Mouse (Mus musculus) MEL (cell line): Measurements from ENCODE around the gene Tent2. TPM values are rescaled to one million over a fixed set of nuclear protein-coding genes. Genes with fewer than 3 reads are reported as not detected.

Experiments
- DNase-seq: peaks from one replicate; pipeline ENCODE4 v3.0.0; 2011; ENCODE audit warnings: low read depth, low spot score
- H3K27ac ChIP-seq: 2 replicates; pipeline ENCODE4 v1.5.1; 2012; ENCODE audit warnings: low read depth, mild to moderate bottlenecking, control low read depth, low read length, moderate library complexity; ENCODE audit not compliant: control insufficient read depth
- H3K27me3 ChIP-seq, 2 experiments: fragments of 150-350 bp in 1 of 2; sonication (generic) in 1 of 2; 2 replicates each; pipeline ENCODE4 v1.6.1; 2012; ENCODE audit warnings: low read length in 2 of 2, mild to moderate bottlenecking in 2 of 2, improper control_type of control experiment in 1 of 2, moderate library complexity in 1 of 2; ENCODE audit not compliant: insufficient read depth in 2 of 2, control insufficient read depth in 1 of 2
- H3K36me3 ChIP-seq, 2 experiments: 2 replicates each; pipeline ENCODE4 v1.6.1; 2012 to 2014; ENCODE audit warnings: low read length in 2 of 2, improper control_type of control experiment in 1 of 2, inconsistent platforms in 1 of 2, mild to moderate bottlenecking in 1 of 2; ENCODE audit not compliant: insufficient read depth in 2 of 2, control insufficient read depth in 1 of 2
- H3K4me1 ChIP-seq, 2 experiments: fragments of 150-350 bp in 1 of 2; sonication (generic) in 1 of 2; 2 replicates each; pipeline ENCODE4 v1.6.1; 2012; ENCODE audit warnings: low read length in 2 of 2, improper control_type of control experiment in 1 of 2, mild to moderate bottlenecking in 1 of 2; ENCODE audit not compliant: insufficient read depth in 2 of 2, control insufficient read depth in 1 of 2
- H3K4me3 ChIP-seq, 2 experiments: fragments of 150-350 bp in 1 of 2; sonication (generic) in 1 of 2; 2 replicates each; pipeline ENCODE4 v1.5.1; 2012; ENCODE audit warnings: low read depth in 2 of 2, low read length in 2 of 2, mild to moderate bottlenecking in 2 of 2, moderate library complexity in 2 of 2, control low read depth in 1 of 2, improper control_type of control experiment in 1 of 2; ENCODE audit not compliant: control insufficient read depth in 1 of 2, insufficient read depth in 1 of 2
- H3K79me2 ChIP-seq: 2 replicates; pipeline ENCODE4 v1.6.1; 2012; ENCODE audit warnings: mild to moderate bottlenecking, low read length, moderate library complexity; ENCODE audit not compliant: control insufficient read depth, poor library complexity, insufficient read depth
- H3K9ac ChIP-seq: 2 replicates; pipeline ENCODE4 v1.6.1; 2012; ENCODE audit warnings: low read depth, mild to moderate bottlenecking, control low read depth, low read length, moderate library complexity; ENCODE audit not compliant: control insufficient read depth, poor library complexity, severe bottlenecking
- H3K9me3 ChIP-seq: fragments of 150-350 bp; sonication (generic); replicated peaks from 2 replicates; pipeline ENCODE4 v1.6.1; 2012; ENCODE audit warnings: mild to moderate bottlenecking, low read length, improper control_type of control experiment, moderate library complexity; ENCODE audit not compliant: insufficient read depth
- ETS1 ChIP-seq: IDR thresholded peaks from 2 replicates; pipeline ENCODE4 v1.6.1; 2012; ENCODE audit warnings: low read depth, mild to moderate bottlenecking, inconsistent platforms, low read length, improper control_type of control experiment, moderate library complexity
- GATA1 ChIP-seq: IDR thresholded peaks from 2 replicates; pipeline ENCODE4 v1.6.1; 2011; ENCODE audit warnings: low read depth, low read length, improper control_type of control experiment
- JUND ChIP-seq: IDR thresholded peaks from 2 replicates; pipeline ENCODE4 v1.6.1; 2011; ENCODE audit warnings: low read depth, mild to moderate bottlenecking, improper control_type of control experiment, low read length
- KAT2A ChIP-seq: conservative IDR thresholded peaks from 2 replicates; pipeline ENCODE4 v1.6.1; 2012; ENCODE audit warnings: low read depth, low read length, improper control_type of control experiment, inconsistent platforms
- MAFK ChIP-seq: IDR thresholded peaks from 2 replicates; pipeline ENCODE4 v1.6.1; 2011; ENCODE audit warnings: low read depth, mild to moderate bottlenecking, low read length, improper control_type of control experiment, borderline replicate concordance
- POLR2AphosphoS2 ChIP-seq: IDR thresholded peaks from 2 replicates; pipeline ENCODE4 v1.6.1; 2011; ENCODE audit warnings: low read length, improper control_type of control experiment
- POLR2AphosphoS5 ChIP-seq: IDR thresholded peaks from 2 replicates; pipeline ENCODE4 v1.6.1; 2012; ENCODE audit warnings: low read depth, borderline replicate concordance, mild to moderate bottlenecking, inconsistent platforms, low read length, moderate library complexity, mixed read lengths
- RAD21 ChIP-seq: IDR thresholded peaks from 2 replicates; pipeline ENCODE4 v1.6.1; 2011; ENCODE audit warnings: mild to moderate bottlenecking, low read depth, low read length, improper control_type of control experiment
- SIN3A ChIP-seq: IDR thresholded peaks from 2 replicates; pipeline ENCODE4 v1.6.1; 2012; ENCODE audit warnings: low read length, improper control_type of control experiment, inconsistent platforms
- SMC3 ChIP-seq: IDR thresholded peaks from 2 replicates; pipeline ENCODE4 v1.6.1; 2011; ENCODE audit warnings: low read depth, low read length, improper control_type of control experiment
- TBP ChIP-seq: IDR thresholded peaks from 2 replicates; pipeline ENCODE4 v1.8.0; 2011; ENCODE audit warnings: low read depth, low read length, improper control_type of control experiment
- USF1 ChIP-seq: IDR thresholded peaks from 2 replicates; pipeline ENCODE4 v1.6.1; 2014; ENCODE audit warnings: low read depth, mild to moderate bottlenecking, inconsistent platforms, low read length, improper control_type of control experiment, moderate library complexity
- ZC3H11A ChIP-seq: IDR thresholded peaks from 2 replicates; pipeline ENCODE4 v1.6.1; 2012; ENCODE audit warnings: low read depth, mild to moderate bottlenecking, inconsistent platforms, low read length, improper control_type of control experiment
- ZKSCAN1 ChIP-seq: IDR thresholded peaks from 2 replicates; pipeline ENCODE4 v1.6.1; 2012; ENCODE audit warnings: low read depth, mild to moderate bottlenecking, inconsistent platforms, low read length, improper control_type of control experiment, moderate library complexity
- ZMIZ1 ChIP-seq: IDR thresholded peaks from 2 replicates; pipeline ENCODE4 v1.6.1; 2012; ENCODE audit warnings: low read depth, mild to moderate bottlenecking, inconsistent platforms, low read length, improper control_type of control experiment, moderate library complexity
- ZNF384 ChIP-seq: IDR thresholded peaks from 2 replicates; pipeline ENCODE4 v1.6.1; 2012; ENCODE audit warnings: low read depth, mild to moderate bottlenecking, inconsistent platforms, low read length, improper control_type of control experiment
- polyA plus RNA-seq, 2 experiments: library from polyadenylated mRNA; stranded (reverse) in 1 of 2; unstranded in 1 of 2; fragments of >175 nt in 1 of 2; fragments of >200 nt in 1 of 2; gene quantifications; 2 replicates each; pipeline versions ENCODE4 v1.2.1 to v1.2.4; 2012; ENCODE audit warnings: low replicate concordance in 2 of 2, low read depth in 1 of 2; ENCODE audit not compliant: insufficient read length in 2 of 2, insufficient read depth in 1 of 2, missing spikeins in 1 of 2
- total RNA-seq: library from RNA; depleted of rRNA; stranded (reverse); fragments of 300-350 nt; gene quantifications from 2 replicates; pipeline ENCODE4 v1.2.3, GENCODE M21; 2012

The Tent2 gene
- total and polyA plus RNA-seq, 3 experiments = 13.0 to 39.2 TPM; not detected in 1

- Histone ChIP-seq H3K4me1 (no peaks in the 10 kb centered on the region), H3K27ac (no peak overlapping the region)
- TF ChIP-seq GATA1 = no peak
- no peak for TF ChIP-seq ZMIZ1
- no peak for TF ChIP-seq ETS1
- no peak for TF ChIP-seq SMC3
- no peak for TF ChIP-seq ZNF384
- TF ChIP-seq KAT2A = no peak
- TF ChIP-seq ZC3H11A = no peak
- TF ChIP-seq POLR2AphosphoS2 = no peak
- TF ChIP-seq, all 39 proteins: peak for 0
- Histone ChIP-seq H3K79me2 (no peaks in the 10 kb centered on the region), H3K4me3 (no peak overlapping the region), H3K36me3 (no peaks in the 10 kb centered on the region), H3K9ac (no peak overlapping the region), H3K9me3 (no peaks in the 10 kb centered on the region), H3K27me3 (no peaks in the 10 kb centered on the region)
- DNase-seq = no peak
These were observed 63.2 kb downstream of the Tent2 start for GRCm38 (mm10) chr13:93128961-93129360.

GRCm38 (mm10) chr13:93128111-93128860 is 63.9 kb downstream of the Tent2 start:
- no peaks in the 10 kb centered on the region for H3K27me3 ChIP-seq
- no peak overlapping the region for H3K27ac ChIP-seq
- no peaks in the 10 kb centered on the region for H3K79me2 ChIP-seq
- no peak for TF ChIP-seq ZKSCAN1
- TF ChIP-seq RAD21 = no peak
- TF ChIP-seq JUND = no peak
- no peak for TF ChIP-seq ETS1
- no peak for TF ChIP-seq POLR2AphosphoS5
- no peak for TF ChIP-seq MAFK
- TF ChIP-seq TBP = no peak
- TF ChIP-seq SIN3A = no peak
- no peak for TF ChIP-seq USF1
- TF ChIP-seq, all 39 proteins: peak for 0
- DNase-seq = no peak
- no peaks in the 10 kb centered on the region for H3K36me3 ChIP-seq
- no peaks in the 10 kb centered on the region for H3K9me3 ChIP-seq
- no peak overlapping the region for H3K4me3 ChIP-seq
- no peak overlapping the region for H3K9ac ChIP-seq
- H3K4me1 ChIP-seq = no peaks in the 10 kb centered on the region
